Mouse (Mus musculus) megakaryocyte, adult 5-6 weeks (primary cell): ENCODE data around the gene Trp73. TPM values are rescaled to one million over a fixed set of nuclear protein-coding genes. Genes with fewer than 3 reads are reported as not detected.

Experiments used
- ATAC-seq: 2 replicates; pipeline ENCODE4 v1.8.0; 2016; ENCODE audit warnings: mild to moderate bottlenecking, inconsistent platforms; ENCODE audit not compliant: poor library complexity, severe bottlenecking
- total RNA-seq, 2 experiments: library from RNA; stranded (forward) in 1 of 2; stranded (reverse) in 1 of 2; fragments of 153-499, 151-499 nt in 1 of 2; fragments of 221-1000, 200-1000 nt in 1 of 2; gene quantifications; 2 replicates each; pipeline versions ENCODE4 v1.2.3 to v1.2.4; 2015 to 2017

Gene Trp73
- total RNA-seq, 2 experiments from 2014 or later: not detected

- ATAC-seq: no peak
Observed at GRCm38 (mm10) chr4:154051401-154051800, 88.6 kb downstream of the Trp73 start.

DNA sequence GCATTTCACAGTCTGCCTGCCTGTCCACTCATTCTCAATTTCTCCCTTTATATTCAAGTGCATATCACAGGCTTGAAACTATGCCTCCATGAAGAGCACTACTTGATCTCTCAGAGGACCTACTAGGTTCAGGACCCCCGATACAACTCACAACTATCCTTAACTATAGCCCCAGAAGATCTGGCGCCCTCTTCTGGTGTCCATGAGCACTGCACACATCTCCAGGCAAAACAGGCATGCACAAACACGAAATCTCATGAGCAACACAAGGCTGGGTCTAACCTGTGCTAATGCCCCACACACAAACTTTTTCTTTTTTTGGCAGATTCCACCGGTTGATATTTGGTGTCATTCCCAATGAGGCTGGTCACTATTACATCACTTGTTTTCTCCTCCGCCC lies 94.2 kb downstream of the Trp73 start:
- no peak for ATAC-seq

- no peak for ATAC-seq
Observed at GRCm38 (mm10) chr4:154042577-154042976, 97.4 kb downstream of the Trp73 start, which contains the start of gene Ccdc27. TSS of gene Ccdc27 (minus strand) at chr4:154042677.

DNA sequence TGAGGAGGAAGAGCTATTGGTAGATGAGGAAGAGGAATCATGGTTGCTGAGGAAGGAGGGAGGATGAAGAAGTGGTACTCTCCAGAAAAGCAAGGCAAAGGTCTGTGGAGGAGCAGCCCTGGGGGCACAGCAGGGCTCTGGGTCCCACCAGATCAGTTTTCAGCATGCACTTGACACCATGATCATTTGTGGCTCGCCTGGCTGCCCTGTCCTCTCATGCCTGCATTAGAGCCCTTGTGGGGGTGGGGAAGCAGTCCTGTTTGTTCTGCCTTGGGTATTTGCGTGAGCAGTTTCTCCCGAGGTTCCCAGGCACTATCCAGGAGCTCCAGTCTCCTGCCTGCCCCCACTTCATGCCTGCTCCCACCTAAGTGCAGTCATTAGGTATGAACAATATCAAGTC lies 102.9 kb downstream of the Trp73 start:
- ATAC-seq: no peak

GRCm38 (mm10) chr4:154028646-154029045 lies 111.4 kb downstream of the Trp73 start:
- no peak for ATAC-seq

GRCm38 (mm10) chr4:154028066-154028465 lies 111.9 kb downstream of the Trp73 start:
- ATAC-seq: no peak

GRCm38 (mm10) chr4:154026441-154026761 lies 113.6 kb downstream of the Trp73 start:
- ATAC-seq: no peak

- ATAC-seq: peak; percentile 27
Observed at GRCm38 (mm10) chr4:154025641-154026440, 114.2 kb downstream of the Trp73 start, which contains the start of gene Smim1. TSS of gene Smim1 (minus strand) at chr4:154026230.

- no peak for ATAC-seq
Observed at GRCm38 (mm10) chr4:154024729-154025521, 115.1 kb downstream of the Trp73 start.

GRCm38 (mm10) chr4:154023754-154024601 lies 116.0 kb downstream of the Trp73 start:
- peak; percentile 31 for ATAC-seq

DNA sequence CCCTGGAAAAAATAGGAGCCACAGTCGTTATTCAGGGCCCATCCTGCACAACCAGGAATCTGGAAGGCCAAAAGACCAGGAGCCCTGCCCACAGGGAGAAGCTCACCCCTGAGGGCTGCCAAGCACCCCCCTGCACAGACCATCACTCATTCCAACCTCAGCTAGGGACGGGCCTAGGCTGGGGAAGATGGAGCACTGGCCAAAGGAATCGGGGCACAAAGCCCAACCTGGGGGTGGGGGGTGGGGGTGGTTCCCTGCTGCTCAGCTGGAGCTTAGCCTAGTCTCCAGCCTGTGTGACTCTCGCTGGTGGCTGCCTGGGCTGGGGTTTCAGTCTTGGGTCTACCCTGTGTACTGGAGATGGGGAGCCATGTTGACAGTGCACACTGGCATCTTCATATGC lies 117.2 kb downstream of the Trp73 start:
- no peak for ATAC-seq

DNA sequence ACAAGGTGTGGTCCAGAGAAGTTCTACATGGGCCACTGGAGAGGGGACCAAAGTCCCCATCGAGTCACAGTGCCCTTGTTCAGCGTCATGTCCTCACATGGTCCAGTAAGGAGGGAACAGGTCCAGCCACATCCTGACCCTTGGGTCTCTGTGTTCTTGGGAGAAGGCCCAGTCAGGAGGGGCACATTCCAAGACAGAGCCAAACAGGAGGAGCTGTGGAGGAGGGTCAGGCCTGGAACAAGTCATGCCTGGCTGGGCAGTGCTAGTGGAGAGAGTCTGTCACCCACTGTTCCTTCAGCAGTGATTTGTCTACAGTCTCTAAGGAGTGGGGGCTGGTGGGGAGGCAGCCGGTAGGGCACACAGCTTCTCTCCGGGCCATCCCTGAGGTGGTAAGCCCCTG lies 117.6 kb downstream of the Trp73 start:
- ATAC-seq: no peak

- no peak for ATAC-seq
Observed at GRCm38 (mm10) chr4:154021432-154021831, 118.6 kb downstream of the Trp73 start.

DNA sequence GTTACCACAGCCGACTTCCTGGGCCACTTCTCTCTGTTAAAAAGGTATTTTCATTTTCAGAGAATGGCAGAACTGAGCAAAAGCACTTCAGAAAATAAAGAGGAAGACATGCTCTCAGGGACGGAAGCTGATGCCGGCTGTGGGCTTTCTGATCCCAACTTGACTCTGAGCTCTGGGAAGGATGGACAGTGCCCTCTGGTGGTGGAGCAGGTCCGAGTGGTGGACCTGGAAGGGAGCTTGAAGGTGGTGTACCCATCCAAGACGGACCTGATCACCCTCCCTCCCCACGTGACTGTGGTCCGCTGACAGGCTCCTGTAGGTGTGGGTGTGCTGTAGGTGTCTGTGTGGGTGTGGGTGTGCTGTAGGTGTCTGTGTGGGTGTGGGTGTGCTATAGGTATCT lies 120.4 kb downstream of the Trp73 start:
- peak; percentile 58 for ATAC-seq

DNA sequence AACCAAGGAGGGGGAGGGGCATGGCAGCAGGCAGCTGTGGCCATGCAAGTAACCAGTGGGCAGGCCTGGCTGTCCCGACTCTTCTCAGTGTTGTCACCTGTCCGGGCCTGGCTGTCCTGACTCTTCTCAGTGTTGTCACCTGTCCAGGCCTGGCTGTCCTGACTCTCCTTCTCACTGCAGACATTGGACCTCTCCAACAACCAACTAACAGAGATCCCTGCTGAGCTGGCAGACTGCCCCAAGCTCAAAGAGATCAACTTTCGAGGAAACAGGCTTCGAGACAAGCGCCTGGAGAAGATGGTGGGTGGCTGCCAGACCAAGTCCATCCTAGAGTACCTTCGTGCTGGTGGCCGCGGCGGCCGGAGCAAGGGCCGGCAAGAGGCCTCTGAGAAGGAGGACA lies 124.5 kb downstream of the Trp73 start:
- no peak for ATAC-seq

GRCm38 (mm10) chr4:154012132-154012882 lies 127.7 kb downstream of the Trp73 start:
- peak; percentile 19; the same call in 1 of the 2 replicates for ATAC-seq

DNA sequence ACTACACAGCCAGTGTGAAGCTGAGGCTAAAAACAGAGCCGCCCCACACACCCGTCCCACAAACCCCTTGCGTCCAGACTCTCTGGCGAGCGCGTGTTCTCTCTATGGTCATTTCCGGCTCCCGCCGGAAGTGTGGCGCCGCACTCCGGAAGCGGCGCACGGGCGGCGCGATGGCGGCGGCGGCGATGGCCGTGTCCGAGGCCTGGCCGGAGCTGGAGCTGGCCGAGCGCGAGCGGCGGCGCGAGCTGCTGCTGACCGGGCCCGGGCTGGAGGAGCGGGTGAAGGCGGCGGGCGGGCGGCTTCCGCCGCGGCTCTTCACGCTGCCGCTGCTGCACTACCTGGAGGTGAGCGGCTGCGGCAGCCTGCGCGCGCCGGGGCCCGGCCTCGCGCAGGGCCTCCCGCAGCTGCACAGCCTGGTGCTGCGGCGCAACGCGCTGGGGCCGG lies 128.3 kb downstream of the Trp73 start, which contains the start of gene Lrrc47:
Gene Lrrc47, plus strand, starts transcription at position 86 of the 444 bp plus-strand sequence.
- ATAC-seq: peak; percentile 95

DNA sequence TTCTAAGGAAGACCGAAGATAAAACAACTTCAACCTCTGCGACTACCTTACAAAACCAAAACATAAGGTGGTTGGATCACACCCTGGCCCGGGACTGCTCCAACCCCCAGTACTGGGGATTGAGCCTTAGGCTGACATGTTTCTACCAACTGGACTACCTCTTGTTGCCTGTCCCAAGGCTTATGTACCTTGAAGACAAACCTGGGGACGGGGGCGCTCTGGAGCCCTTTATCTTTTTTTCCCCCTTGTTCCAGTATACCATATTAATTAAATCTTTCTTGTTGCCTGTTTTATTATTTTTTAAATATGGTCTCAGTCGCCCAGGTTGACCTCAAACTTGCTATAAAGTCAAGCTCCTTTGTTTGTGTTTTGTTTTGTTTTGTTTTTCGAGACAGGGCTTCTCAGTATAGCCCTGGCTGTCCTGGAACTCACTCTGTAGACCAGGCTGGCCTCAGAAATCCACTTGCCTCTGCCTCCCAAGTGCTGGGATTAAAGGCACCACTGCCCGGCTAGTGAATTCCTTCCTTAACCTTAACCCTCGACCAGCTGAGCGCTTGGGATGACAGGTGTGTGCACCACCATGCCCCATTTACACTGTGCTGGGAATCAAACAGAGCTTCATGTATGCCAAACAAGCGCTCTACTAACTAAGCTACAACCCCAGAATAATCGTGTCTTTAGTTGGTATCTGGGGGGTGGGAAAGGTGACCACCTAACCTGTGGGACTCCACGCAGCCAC lies 128.9 kb downstream of the Trp73 start:
- peak; percentile 51 for ATAC-seq

DNA sequence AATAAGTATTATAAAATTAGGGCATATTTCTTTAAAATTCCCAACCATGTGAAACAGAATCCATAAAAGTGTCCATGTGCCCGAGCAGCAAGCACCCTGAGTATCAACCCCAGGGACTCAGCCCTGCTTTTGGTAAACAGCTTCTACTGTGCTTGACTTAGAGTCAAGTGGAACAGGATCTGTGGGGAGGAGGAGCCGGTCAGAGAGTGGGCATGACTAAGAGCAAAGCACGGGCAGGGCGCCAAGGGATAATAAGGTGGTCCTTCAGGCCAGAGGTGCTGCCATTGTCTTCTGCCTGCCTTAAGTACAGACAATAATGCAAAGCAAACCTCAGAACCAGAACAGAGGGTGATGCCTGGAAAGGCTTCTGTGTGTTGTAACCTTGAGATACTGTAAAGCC lies 132.2 kb downstream of the Trp73 start:
- ATAC-seq: no peak
